Mouse (Mus musculus): ENCODE results near the gene Dynll1. TPM values are rescaled to one million over a fixed set of nuclear protein-coding genes. Genes with fewer than 3 reads are reported as not detected.
"Not testable (repeated sequence)": the region's sequence is repeated elsewhere in the genome, so short reads cannot be mapped to it uniquely, and the experiment has no call there.

The Dynll1 gene
- polyA plus RNA-seq, 1 experiment from 2014 or later, result 1,836 TPM

DNA sequence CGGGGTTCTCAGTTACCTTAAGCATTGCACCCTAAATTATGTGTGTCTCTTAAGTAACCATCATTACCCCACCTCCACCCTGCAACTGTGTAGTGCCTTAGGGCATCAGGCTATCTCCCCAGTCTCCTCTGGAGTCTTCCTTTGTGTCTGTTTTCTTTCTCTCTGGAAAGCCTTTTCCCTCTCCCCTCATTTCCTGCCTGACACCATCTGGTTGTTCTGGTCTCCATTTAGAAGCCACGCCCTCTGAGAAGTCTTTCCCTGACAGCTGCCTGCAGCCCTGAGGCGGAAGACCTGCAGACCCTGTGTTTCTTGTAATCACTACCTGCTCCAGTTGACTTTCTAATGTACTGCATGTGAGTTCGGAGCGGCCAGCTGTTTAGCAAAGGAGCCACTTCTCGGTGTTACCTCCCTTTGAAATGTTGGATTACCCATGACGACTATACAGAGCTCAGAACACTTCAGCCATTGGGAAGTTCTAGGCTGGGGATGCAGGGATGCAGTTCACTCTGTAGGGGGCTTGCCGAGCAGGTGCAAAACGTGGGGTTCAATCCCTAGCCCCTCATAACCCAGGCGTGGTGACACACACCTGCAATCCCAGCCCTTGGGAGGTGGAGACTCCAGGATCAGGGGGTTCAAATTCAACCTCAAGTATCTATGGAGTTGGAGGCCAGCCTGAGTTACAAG lies 17.0 kb upstream of the Dynll1 start:
- 0 out of 2 replicates have a peak overlapping the region, but pooled peaks have one; percentile 23 for H3K9ac ChIP-seq (replicated peaks; ENCODE audit: low read length)
- no peaks in the 10 kb centered on the region for H3K27me3 ChIP-seq (ENCODE audit: control insufficient read depth, insufficient read depth, low read length)
- no peak overlapping the region for H3K4me2 ChIP-seq (ENCODE audit: low read depth, low read length)
- DNase-seq (ENCODE audit: low spot score) (peak; percentile 82), ATAC-seq (replicated peaks; ENCODE audit: insufficient number of reproducible peaks, low FRiP score, low TSS enrichment, low read depth) (peak; percentile 70)
- peak overlapping the region; percentile 82 for H3K27ac ChIP-seq (replicated peaks; ENCODE audit: low read depth, low read length)
- peaks cover 11% of the 10 kb centered on the region for H3K4me1 ChIP-seq (ENCODE audit: control insufficient read depth, insufficient read depth, low read length)
- 2% methylated on average over 10 of the region's 10 CpGs for WGBS
- no peak overlapping the region for H3K4me3 ChIP-seq (ENCODE audit: low read depth, low read length)
- H3K9me3 ChIP-seq (replicated peaks; ENCODE audit: control insufficient read depth, low read length), result no peaks in the 10 kb centered on the region
- H3K36me3 ChIP-seq (replicated peaks; ENCODE audit: control insufficient read depth, insufficient read depth, low read depth, low read length), result no peaks in the 10 kb centered on the region

DNA sequence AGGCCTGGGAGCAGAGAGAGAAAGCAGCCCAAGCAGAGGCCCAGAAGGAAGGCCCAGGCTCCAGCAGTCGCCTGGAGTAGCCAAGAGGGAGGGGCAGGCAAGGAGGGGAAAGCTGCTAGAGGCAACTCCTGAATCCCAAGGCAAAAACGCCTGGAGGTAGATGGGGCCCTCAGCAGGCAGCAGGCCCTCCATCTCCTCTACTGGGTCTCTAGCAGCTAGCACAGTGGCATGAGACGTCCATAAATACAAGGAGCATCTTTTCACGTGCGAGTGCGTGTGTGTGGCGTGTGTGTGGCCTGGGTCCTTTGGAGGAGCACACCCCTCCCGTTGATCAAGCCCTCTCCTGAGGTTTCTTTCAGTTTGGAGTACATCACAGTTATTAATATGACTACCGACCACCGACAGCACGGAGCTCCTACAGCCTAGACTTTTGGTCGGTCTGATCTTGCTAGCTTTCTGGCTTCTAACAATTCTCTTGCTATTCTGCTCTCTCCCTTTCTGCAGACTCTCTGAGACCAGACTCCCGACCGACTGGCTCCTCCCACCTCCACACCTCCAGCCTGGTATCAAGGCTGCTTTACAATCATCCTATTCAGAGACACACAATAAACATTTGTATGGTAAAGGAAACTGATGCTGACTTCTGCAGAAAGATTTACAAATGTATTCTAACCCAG lies 16.3 kb upstream of the Dynll1 start:
- H3K36me3 ChIP-seq (replicated peaks; ENCODE audit: control insufficient read depth, insufficient read depth, low read depth, low read length), result no peaks in the 10 kb centered on the region
- peak overlapping the region; percentile 82 for H3K27ac ChIP-seq (replicated peaks; ENCODE audit: low read depth, low read length)
- WGBS, result 7% methylated on average over 14 of the region's 14 CpGs
- peak overlapping the region; percentile 53 for H3K9ac ChIP-seq (replicated peaks; ENCODE audit: low read length)
- no peaks in the 10 kb centered on the region for H3K9me3 ChIP-seq (replicated peaks; ENCODE audit: control insufficient read depth, low read length)
- no peaks in the 10 kb centered on the region for H3K27me3 ChIP-seq (ENCODE audit: control insufficient read depth, insufficient read depth, low read length)
- no peak overlapping the region for H3K4me3 ChIP-seq (ENCODE audit: low read depth, low read length)
- ATAC-seq (replicated peaks; ENCODE audit: insufficient number of reproducible peaks, low FRiP score, low TSS enrichment, low read depth) (0 out of 2 replicates have a peak, but pooled peaks have one; percentile 40), DNase-seq (ENCODE audit: low spot score) (peak; percentile 47)
- peaks cover 11% of the 10 kb centered on the region for H3K4me1 ChIP-seq (ENCODE audit: control insufficient read depth, insufficient read depth, low read length)
- no peak overlapping the region for H3K4me2 ChIP-seq (ENCODE audit: low read depth, low read length)

DNA sequence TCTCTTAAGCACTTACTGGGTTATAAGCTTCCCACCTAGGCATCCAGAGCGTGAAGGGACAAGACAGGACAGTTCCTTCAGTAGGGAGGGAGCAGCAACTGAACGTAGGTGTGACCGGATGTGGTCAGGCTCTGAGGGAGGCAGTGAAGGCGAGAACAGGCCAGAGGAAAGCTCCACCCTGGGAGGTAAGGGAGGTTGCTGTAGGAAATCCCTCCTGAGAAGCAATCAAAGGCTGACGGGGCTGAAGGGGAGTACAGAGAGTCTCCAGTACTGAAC lies 12.8 kb upstream of the Dynll1 start:
- no peaks in the 10 kb centered on the region for H3K36me3 ChIP-seq (replicated peaks; ENCODE audit: control insufficient read depth, insufficient read depth, low read depth, low read length)
- no peak overlapping the region for H3K9ac ChIP-seq (replicated peaks; ENCODE audit: low read length)
- H3K27ac ChIP-seq (replicated peaks; ENCODE audit: low read depth, low read length), result no peak overlapping the region
- H3K4me1 ChIP-seq (ENCODE audit: control insufficient read depth, insufficient read depth, low read length), result peaks cover 9% of the 10 kb centered on the region
- no peaks in the 10 kb centered on the region for H3K9me3 ChIP-seq (replicated peaks; ENCODE audit: control insufficient read depth, low read length)
- no peak overlapping the region for H3K4me2 ChIP-seq (ENCODE audit: low read depth, low read length)
- no peak overlapping the region for H3K4me3 ChIP-seq (ENCODE audit: low read depth, low read length)
- H3K27me3 ChIP-seq (ENCODE audit: control insufficient read depth, insufficient read depth, low read length), result no peaks in the 10 kb centered on the region
- ATAC-seq (replicated peaks; ENCODE audit: insufficient number of reproducible peaks, low FRiP score, low TSS enrichment, low read depth) (no peak), DNase-seq (ENCODE audit: low spot score) (no peak)
- WGBS, result 32% methylated on average over 5 of the region's 5 CpGs

DNA sequence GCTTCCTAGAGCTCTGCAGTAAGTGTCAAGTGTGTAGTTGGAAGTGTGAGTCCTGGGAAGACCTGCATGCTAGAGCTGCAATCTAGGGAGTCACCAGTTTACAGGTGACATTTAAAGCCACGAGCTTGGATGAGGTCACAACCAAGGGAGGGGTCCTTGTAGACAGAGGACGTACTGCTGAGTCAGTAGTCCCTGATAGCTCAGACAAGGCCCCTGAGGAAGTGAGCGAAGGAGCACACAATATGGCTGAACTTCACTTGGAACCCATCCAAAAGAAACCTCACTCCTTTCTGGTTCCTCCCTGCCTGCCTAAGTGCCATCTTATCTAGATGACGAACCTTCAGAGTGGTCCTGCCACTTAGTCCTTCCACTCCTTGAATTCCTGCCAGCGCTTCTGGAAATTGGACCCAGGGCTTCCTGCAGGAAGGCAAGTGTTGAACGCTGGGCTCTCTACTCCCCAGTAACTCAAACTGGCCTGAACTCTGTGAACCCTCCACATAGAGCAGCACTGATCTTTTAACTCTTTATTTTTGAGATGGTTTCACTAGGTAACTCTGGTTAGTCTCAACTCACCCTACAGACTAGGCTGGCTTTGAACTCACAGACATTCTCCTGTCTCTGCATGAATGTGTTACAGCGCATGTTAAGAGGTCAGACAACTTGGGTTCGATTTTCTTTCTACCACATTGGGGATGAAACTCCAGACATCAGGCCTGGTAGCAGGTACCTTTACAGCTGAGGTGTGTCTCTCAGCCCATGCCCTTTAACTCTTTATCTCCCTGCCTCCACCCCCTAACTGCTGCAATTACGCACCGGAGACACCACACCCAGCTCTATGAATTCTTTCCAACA lies 12.2 kb upstream of the Dynll1 start:
- no peaks in the 10 kb centered on the region for H3K36me3 ChIP-seq (replicated peaks; ENCODE audit: control insufficient read depth, insufficient read depth, low read depth, low read length)
- no peak overlapping the region for H3K4me2 ChIP-seq (ENCODE audit: low read depth, low read length)
- no peak overlapping the region for H3K27ac ChIP-seq (replicated peaks; ENCODE audit: low read depth, low read length)
- DNase-seq (ENCODE audit: low spot score) (no peak), ATAC-seq (replicated peaks; ENCODE audit: insufficient number of reproducible peaks, low FRiP score, low TSS enrichment, low read depth) (no peak)
- H3K27me3 ChIP-seq (ENCODE audit: control insufficient read depth, insufficient read depth, low read length), result no peaks in the 10 kb centered on the region
- 73% methylated on average over 10 of the region's 10 CpGs for WGBS
- no peak overlapping the region for H3K9ac ChIP-seq (replicated peaks; ENCODE audit: low read length)
- peaks cover 5% of the 10 kb centered on the region for H3K4me1 ChIP-seq (ENCODE audit: control insufficient read depth, insufficient read depth, low read length)
- no peak overlapping the region for H3K4me3 ChIP-seq (ENCODE audit: low read depth, low read length)
- no peaks in the 10 kb centered on the region for H3K9me3 ChIP-seq (replicated peaks; ENCODE audit: control insufficient read depth, low read length)

DNA sequence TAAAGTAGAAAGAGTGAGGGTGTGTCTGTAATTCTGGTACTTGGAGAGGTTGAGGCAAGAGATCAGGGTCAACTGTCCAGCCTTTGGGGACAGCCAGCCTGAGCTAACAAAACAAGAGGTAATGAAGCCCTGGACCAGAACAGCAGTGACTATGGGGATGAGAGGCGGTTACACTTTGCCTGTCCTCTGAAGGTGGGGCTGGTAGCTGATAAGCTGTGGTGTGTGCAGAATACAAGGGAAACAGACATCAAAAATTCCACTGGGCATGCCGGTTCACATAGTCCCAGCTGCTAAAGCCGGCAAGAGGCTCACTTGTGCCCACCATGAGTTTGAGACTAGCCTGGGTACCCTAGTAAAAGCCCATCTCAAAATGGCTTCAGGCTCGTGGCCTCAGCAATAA lies 11.6 kb upstream of the Dynll1 start:
- H3K9me3 ChIP-seq (replicated peaks; ENCODE audit: control insufficient read depth, low read length), result no peaks in the 10 kb centered on the region
- no peak overlapping the region for H3K9ac ChIP-seq (replicated peaks; ENCODE audit: low read length)
- H3K4me3 ChIP-seq (ENCODE audit: low read depth, low read length), result no peak overlapping the region
- no peak overlapping the region for H3K4me2 ChIP-seq (ENCODE audit: low read depth, low read length)
- no peak overlapping the region for H3K27ac ChIP-seq (replicated peaks; ENCODE audit: low read depth, low read length)
- peaks cover 5% of the 10 kb centered on the region for H3K4me1 ChIP-seq (ENCODE audit: control insufficient read depth, insufficient read depth, low read length)
- no peaks in the 10 kb centered on the region for H3K36me3 ChIP-seq (replicated peaks; ENCODE audit: control insufficient read depth, insufficient read depth, low read depth, low read length)
- DNase-seq (ENCODE audit: low spot score) (no peak), ATAC-seq (replicated peaks; ENCODE audit: insufficient number of reproducible peaks, low FRiP score, low TSS enrichment, low read depth) (no peak)
- H3K27me3 ChIP-seq (ENCODE audit: control insufficient read depth, insufficient read depth, low read length), result no peaks in the 10 kb centered on the region
- WGBS, result 81% methylated on average over 4 of the region's 4 CpGs

DNA sequence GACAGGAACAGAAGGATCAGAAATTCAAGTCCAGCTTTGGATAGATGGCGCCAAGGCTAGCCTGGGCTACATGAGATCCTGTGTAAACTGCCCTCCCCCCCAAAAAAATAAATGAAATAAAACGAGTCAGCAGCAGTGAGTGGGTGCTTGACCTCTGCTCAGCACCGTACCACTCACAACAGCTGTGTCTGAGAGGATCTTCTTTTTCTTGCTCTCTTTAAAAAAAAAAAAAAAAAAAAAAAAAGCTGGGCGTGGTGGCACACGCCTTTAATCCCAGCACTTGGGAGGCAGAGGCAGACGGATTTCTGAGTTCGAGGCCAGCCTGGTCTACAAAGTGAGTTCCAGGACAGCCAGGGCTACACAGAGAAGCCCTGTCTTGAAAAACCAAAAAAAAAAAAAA lies 1.4 kb upstream of the Dynll1 start:
- H3K9ac ChIP-seq (replicated peaks; ENCODE audit: low read length); H3K4me1 ChIP-seq (ENCODE audit: control insufficient read depth, insufficient read depth, low read length); H3K27me3 ChIP-seq (ENCODE audit: control insufficient read depth, insufficient read depth, low read length); ATAC-seq (replicated peaks; ENCODE audit: insufficient number of reproducible peaks, low FRiP score, low TSS enrichment, low read depth); DNase-seq (ENCODE audit: low spot score); H3K4me3 ChIP-seq (ENCODE audit: low read depth, low read length); H3K4me2 ChIP-seq (ENCODE audit: low read depth, low read length); H3K9me3 ChIP-seq (replicated peaks; ENCODE audit: control insufficient read depth, low read length); H3K27ac ChIP-seq (replicated peaks; ENCODE audit: low read depth, low read length); H3K36me3 ChIP-seq (replicated peaks; ENCODE audit: control insufficient read depth, insufficient read depth, low read depth, low read length): not testable (repeated sequence)
- 89% methylated on average over 3 of the region's 7 CpGs for WGBS

DNA sequence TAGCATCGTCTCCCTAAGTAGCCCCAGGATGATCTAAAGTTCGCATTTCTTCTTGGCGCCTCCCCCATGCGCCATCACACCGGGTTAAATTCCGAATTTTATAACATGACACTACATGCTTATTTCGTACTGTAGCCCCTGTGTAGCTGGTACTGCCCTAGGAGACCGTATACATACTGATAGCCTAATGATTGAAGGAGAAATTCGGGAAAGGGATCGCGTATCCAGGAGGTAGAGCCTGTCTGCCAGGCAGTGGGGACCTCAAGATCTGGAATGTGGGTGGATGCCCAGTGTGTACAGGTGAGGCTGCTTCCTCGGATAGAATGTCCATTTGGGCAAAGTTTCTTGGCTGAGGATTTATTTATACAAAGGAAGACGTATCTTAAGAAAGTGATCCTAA lies 816 bp upstream of the Dynll1 start:
- no peaks in the 10 kb centered on the region for H3K27me3 ChIP-seq (ENCODE audit: control insufficient read depth, insufficient read depth, low read length)
- H3K4me2 ChIP-seq (ENCODE audit: low read depth, low read length), result peak overlapping the region; percentile 64
- DNase-seq (ENCODE audit: low spot score) (no peak), ATAC-seq (replicated peaks; ENCODE audit: insufficient number of reproducible peaks, low FRiP score, low TSS enrichment, low read depth) (no peak)
- H3K4me1 ChIP-seq (ENCODE audit: control insufficient read depth, insufficient read depth, low read length), result peaks cover 4% of the 10 kb centered on the region; the same call in 1 of the 2 replicates
- H3K9me3 ChIP-seq (replicated peaks; ENCODE audit: control insufficient read depth, low read length), result no peaks in the 10 kb centered on the region
- H3K27ac ChIP-seq (replicated peaks; ENCODE audit: low read depth, low read length), result peak overlapping the region; percentile 88; the same call in 1 of the 2 replicates
- peak overlapping the region; percentile 66 for H3K4me3 ChIP-seq (ENCODE audit: low read depth, low read length)
- WGBS, result 25% methylated on average over 13 of the region's 13 CpGs
- H3K36me3 ChIP-seq (replicated peaks; ENCODE audit: control insufficient read depth, insufficient read depth, low read depth, low read length), result peaks cover 7% of the 10 kb centered on the region
- peak overlapping the region; percentile 53 for H3K9ac ChIP-seq (replicated peaks; ENCODE audit: low read length)

Measured in embryonic facial prominence, embryonic 11.5 days (tissue).